Mouse (Mus musculus): ENCODE data around the gene Foxo3.

The Foxo3 gene

GRCm38 (mm10) chr10:42225184-42225935, 51.2 kb downstream of the Foxo3 start:
- no peak for DNase-seq (ENCODE audit: low spot score)

DNA sequence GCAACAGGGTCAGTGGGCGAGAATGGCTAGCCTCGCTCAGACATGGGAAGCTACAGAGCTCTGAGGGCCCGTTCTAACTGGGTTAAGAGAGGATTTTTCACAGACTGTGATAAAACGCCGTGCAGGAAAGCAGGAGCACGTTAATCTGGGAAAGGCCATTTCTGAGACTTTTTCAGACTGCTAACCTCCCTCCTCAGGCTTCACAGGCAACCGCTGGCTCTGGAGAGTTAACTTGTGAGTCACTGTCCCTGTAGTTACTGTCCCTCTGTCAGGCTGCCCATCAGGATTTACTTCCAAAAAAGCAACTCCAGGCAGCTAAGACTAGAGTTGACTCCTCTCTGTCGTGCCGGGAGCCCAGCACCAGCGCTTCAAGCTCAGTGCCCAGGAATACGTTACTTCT, 54.6 kb downstream of the Foxo3 start:
- no peak for DNase-seq (ENCODE audit: low spot score)

- DNase-seq (ENCODE audit: low spot score): no peak
Measured at GRCm38 (mm10) chr10:42221136-42221891, 55.2 kb downstream of the Foxo3 start.

GRCm38 (mm10) chr10:42220418-42220952, 56.1 kb downstream of the Foxo3 start:
- DNase-seq (ENCODE audit: low spot score): no peak

GRCm38 (mm10) chr10:42211407-42211806, 65.1 kb downstream of the Foxo3 start:
- no peak for DNase-seq (ENCODE audit: low spot score)

- DNase-seq (ENCODE audit: low spot score): no peak
Measured at GRCm38 (mm10) chr10:42210641-42211040, 65.9 kb downstream of the Foxo3 start.

- DNase-seq (ENCODE audit: low spot score): no peak
Measured at GRCm38 (mm10) chr10:42209809-42210208, 66.7 kb downstream of the Foxo3 start.

DNA sequence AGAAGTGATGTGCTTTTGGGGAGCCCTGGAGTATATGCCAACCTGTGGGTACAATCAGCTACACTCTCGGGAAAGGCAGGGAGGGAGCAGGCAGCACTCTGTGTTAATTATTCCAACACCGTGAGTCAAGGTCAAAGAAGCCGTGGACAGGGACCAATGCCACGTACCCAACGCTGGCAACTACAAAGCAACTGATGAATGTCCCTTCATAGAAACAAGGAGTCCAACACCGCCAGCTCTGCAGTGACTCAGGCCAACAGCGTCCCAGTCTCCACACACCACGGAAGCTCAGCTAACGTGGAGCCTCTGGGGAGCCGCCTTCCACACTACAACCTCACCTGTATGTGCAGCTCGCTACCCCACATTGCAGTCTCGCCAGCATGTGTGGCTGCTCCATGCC, 68.9 kb downstream of the Foxo3 start:
- no peak for DNase-seq (ENCODE audit: low spot score)

GRCm38 (mm10) chr10:42204768-42205412, 71.7 kb downstream of the Foxo3 start:
- DNase-seq (ENCODE audit: low spot score): no peak

DNA sequence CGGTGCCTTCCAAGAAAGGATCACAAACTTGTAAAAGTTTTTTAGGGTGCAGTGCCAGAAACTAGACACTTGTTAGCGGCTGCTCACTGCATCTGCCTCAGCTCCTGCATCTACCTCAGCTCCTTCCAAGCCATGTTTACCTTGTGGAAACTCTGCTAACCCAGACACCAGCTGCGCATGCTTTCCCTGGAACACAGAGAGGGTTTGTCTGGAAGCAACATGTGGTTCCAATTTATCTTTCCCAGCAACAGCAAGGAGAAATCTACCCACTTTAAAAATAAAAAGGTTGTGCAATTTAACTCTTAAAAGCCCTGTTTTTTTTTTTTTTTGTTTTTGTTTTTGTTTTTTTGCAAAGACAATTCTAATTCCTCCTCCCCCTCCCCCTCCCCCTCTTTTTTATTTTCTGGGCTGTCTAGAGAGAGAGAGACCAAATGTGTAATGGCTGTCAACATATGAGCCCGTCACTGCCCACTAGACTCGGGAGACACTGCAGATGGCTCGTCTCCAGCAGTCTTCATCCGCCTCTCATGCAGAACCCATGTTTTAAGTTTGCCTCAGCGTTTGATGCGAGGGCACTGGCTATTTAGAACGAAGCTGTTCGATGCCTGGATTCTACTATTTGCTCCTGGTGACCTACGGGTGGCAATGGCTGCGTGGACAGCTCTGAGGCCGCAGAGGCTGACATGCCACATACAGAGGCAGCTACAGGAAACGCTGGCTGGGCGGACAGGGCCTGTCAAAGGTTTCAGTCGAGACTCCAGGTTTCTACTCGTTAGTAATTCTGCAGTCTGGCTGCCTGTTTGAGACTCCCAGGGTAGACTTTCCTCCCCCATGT, 73.0 kb downstream of the Foxo3 start:
- DNase-seq (ENCODE audit: low spot score): no peak

DNA sequence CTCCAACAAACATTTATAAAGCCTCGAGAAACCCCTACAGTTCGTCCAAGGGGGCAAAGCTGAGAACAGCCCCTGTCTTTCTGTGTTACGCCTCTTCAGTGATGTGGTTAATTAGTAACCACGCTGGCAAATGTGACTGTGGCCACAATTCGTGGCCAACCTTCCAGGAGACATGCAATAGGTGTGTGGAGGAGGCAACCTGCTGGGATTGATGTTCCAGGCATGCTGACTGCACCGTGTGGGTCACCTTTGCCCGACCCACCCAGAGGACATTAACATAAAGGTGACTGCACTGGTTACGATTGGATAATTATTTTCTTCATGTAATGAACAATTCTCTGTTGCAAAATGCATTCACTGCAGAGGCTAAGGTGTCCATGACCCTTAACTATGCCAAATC, 74.0 kb downstream of the Foxo3 start:
- DNase-seq (ENCODE audit: low spot score): no peak

DNA sequence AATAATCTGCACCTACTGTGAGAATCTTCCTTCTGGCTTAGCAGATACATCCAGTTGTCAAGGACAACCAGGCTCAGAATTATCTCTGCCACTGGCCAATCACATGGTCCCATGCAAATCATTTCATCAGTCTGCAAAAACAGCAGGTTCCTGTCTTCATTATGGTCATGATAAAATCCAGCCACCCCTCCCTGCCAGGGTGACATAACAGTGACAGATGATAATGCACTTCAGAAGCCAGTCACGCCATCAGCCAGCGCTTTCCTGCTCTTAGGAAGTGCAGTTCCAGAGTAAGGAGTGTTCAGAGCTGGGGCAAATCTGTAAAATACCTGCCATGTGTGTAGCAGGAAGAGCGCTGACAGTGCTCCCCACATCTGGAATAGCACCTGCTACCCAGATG, 77.1 kb downstream of the Foxo3 start:
- no peak for DNase-seq (ENCODE audit: low spot score)

- no peak for DNase-seq (ENCODE audit: low spot score)
Measured at GRCm38 (mm10) chr10:42198682-42199081, 77.9 kb downstream of the Foxo3 start.

DNA sequence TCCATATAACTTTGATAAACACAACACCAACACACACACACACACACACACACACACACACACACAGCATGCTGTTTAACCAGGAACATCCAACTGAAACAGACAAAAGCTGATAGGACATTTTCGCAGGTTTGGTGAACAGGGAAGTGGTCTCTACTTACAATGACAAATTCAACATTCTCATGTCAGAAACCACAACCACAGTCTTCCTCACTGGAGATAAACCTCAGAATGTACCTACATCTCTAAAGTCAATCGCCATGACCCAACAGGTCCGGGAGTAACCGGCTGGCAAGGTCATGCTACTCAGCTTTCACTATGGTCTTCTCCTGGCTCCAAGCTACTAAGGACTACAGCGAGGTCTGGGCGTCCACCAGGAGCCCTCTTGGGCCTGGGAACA, 81.8 kb downstream of the Foxo3 start:
- DNase-seq (ENCODE audit: low spot score): no peak

DNA sequence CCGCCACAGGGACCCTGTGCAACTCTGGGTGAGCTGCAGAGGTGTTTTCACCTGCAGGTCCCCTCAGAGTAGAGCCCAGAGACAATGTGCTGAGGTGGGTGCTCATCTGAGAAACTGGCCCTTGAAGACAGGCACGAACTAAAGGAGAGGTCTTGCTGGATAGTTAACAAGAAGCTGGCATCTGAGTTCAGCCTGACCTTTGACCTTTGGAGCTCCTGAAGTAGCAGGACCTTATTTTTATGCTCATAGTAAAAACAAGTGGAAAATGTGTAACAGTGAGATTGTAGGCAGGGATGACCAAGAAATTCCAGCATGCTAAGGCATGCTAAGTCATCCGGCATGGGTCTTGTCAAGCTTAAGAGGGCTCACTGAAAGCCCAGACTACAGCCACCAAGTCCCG, 82.6 kb downstream of the Foxo3 start:
- no peak for DNase-seq (ENCODE audit: low spot score)

DNA sequence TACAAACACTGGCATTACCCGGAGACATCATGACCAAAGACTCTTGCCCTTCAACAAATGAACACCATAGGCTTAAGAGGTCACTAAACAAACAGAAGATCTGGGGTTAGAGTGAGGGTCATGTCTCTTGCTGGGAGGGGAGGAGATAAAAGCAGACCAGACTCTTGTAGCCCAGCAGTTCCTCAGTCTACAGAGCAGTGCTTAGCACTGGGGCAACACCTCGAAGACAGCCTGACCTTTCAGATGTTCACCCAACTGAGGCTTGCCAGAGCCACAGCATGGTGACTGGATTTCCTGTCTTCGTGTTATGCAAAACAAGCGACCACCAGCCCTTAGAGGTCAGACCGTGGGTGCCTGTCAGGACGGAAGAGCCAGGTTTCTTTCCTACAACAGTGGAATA, 83.6 kb downstream of the Foxo3 start:
- DNase-seq (ENCODE audit: low spot score): no peak

DNA sequence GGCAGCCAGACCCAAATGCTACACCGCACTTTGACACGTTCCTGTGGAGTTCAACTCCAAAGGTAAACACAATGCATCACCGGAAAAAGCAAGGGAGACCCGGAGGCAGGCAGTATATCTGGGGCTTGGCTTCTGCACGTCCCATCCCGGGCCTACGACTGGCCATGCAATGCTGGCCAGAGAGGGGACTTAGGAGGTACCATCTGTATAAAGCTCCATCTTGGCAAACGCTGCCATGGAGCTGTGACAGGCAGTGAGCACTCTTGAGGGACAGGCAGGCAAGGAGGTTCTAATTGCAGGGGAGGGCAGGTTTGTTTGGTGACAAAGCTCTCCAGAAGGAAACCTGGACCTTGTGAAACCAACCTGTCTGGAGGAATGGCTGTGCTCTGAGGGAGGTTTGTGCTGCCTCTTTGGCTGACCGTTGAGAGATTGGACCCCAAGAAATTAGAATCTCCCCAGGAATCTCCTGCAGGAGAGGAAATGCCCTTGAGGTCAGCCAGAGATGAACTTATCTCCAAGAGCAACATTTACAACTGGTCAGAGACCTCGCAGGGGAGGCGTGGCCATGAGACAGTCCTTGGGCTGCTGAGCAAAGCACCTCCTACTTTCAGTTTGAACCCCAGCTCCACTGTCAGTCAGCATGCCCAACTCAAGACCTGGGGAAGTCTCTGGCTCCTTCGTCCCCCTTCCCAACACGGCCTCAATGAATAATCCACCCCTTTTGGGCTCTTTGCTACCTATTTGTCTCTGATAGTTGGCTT, 86.7 kb downstream of the Foxo3 start:
- DNase-seq (ENCODE audit: low spot score): no peak

GRCm38 (mm10) chr10:42189037-42189436, 87.5 kb downstream of the Foxo3 start:
- DNase-seq (ENCODE audit: low spot score): no peak

DNA sequence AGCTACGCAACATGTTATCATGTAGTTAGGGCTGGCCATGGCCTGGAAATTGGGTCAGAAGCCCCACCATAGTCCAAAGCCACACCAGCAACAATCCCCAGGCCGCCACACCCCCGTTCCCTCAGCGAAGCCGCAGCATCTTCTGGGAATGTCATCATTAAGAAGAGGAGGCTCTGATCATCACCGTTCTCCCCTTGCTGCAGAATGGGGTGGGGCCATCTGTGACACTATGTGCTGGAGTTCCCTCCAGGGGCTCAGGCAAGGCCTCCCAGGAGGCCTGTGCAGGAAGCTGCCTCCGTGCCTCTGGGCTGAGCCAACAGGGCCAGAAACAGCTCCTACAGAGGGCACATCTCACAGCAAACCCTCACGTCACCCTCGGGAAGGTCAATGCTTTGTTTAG, 88.5 kb downstream of the Foxo3 start:
- DNase-seq (ENCODE audit: low spot score): no peak

DNA sequence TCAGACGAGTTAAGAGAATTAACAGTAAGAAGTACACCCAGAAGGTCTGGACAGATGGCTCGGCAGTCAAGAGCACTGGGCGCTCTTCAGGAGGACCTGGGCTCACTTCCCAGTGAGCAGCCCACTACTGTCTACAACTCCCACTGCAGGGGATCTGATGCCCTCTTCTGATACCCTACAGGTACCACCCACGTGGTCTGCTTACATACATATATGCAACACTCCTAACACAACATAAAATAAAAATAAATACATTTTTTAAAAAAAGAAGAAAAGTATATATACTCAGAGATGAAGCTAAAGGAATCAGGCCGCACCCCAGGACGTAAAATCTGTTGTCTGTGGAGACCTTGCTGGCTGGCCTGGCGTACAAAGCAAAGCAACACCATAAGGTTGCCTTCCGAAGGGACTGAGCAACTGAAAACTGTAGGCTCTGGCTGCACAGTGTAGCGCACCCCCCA, 89.6 kb downstream of the Foxo3 start:
- no peak for DNase-seq (ENCODE audit: low spot score)

DNA sequence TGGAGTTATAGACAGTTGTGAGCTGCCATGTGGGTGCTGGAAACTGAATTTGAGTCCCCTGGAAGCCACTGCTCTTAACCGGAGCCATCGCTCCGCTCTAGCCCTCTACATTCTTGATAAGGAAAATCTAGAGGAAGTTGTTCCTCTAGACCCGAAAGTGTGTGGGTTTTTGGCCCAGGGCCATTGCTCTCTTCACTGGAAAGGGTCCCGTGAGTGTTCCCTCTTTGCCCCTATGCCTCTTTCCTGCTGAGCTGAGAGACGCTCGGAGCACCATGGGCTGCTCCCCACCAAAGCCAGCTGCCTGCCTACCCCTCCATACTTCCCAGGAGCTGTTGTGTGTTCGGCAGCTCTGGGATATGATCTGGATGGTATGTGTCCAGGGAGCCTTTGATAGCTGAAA, 96.2 kb downstream of the Foxo3 start:
- no peak for DNase-seq (ENCODE audit: low spot score)

All from layer of hippocampus, adult 11-12 months (tissue).